Mouse (Mus musculus): ENCODE measurements around the gene Socs3.

The Socs3 gene

DNA sequence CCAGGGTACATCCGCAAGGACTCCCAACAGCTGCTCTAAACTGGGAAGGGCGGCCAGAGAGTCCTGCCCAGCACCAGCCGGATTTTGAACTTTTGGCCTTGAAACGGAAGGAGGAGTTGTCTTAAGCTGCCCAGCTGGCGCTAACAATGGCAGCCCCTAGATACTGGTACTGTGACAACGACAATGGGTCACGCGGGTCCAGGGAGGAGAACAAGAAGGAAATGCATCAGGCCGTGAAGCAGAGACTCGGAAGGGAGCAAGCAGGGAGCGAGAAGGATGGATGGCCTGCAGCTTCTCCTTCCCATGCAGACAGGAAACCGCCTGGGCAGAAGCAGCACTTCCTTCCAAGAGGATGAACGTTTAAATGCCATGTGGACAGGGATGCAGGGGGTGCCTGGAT lies 14.2 kb downstream of the Socs3 start:
- DNase-seq (ENCODE audit: low spot score in 2 of 2): no peak

- no peak for DNase-seq (ENCODE audit: low spot score in 2 of 2)
Observed at GRCm38 (mm10) chr11:117954819-117955218, 15.0 kb downstream of the Socs3 start.

DNA sequence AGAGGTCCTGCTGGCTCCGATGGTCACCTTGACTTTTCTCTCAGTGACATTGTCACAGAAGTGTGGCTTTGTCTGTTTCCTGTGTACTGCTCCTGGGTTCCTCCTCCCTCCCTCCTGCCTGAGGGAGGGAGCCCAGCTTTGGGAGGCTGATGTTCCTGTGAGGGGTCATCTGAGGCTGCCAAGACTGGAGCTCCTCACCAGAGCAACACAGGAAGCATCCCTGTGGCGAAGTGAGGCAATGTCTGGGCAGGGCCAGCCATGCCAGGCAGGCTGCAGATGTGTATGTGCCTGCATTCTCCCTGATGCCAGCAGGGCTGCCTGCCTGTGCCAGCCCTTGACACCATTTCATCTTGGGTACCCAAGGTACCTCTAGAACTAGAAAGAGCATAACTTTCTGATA lies 15.8 kb downstream of the Socs3 start:
- no peak for DNase-seq (ENCODE audit: low spot score in 2 of 2)

DNA sequence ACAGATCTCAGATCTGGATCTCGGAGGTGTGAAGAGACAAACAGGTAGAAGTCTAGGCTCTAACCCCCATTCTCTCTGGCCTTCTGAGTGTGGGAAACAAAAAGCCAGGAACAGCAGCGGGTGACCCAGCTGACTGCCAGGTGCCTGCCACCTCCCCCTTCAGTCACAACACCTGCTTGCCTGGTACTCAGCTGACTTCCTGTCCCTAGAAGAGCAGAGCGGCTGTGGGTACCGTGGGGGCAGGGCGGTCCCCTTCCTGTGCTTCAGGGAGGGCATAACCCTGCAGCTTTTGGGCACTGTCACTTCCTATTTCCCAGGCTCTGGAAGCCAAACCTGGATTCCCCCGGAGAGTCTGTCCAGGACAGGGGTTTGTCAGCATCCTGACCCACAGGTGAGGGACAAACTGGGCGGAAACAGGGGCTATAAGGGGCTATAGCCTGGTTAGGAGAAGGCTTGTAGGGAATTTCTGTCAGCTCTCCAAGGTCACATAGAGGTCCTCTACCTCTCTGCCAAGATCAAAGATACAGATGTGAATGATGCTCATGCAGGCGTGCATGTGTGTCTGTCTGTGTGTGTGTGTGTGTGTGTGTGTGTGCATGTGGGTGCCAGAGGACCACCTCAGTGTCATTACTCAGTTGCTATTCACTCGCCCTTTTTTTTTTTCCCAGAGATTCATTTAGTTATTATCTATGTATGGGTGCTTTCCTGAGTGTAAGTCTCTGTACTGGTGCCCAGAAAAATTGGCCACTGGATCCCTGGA lies 17.5 kb downstream of the Socs3 start:
- DNase-seq (ENCODE audit: low spot score in 2 of 2): no peak

- no peak for DNase-seq (ENCODE audit: low spot score in 2 of 2)
Observed at GRCm38 (mm10) chr11:117951391-117951790, 18.5 kb downstream of the Socs3 start.

- DNase-seq (ENCODE audit: low spot score in 2 of 2): no peak
Observed at GRCm38 (mm10) chr11:117949392-117950091, 20.3 kb downstream of the Socs3 start.

GRCm38 (mm10) chr11:117946996-117947419 lies 22.8 kb downstream of the Socs3 start:
- no peak for DNase-seq (ENCODE audit: low spot score in 2 of 2)

DNA sequence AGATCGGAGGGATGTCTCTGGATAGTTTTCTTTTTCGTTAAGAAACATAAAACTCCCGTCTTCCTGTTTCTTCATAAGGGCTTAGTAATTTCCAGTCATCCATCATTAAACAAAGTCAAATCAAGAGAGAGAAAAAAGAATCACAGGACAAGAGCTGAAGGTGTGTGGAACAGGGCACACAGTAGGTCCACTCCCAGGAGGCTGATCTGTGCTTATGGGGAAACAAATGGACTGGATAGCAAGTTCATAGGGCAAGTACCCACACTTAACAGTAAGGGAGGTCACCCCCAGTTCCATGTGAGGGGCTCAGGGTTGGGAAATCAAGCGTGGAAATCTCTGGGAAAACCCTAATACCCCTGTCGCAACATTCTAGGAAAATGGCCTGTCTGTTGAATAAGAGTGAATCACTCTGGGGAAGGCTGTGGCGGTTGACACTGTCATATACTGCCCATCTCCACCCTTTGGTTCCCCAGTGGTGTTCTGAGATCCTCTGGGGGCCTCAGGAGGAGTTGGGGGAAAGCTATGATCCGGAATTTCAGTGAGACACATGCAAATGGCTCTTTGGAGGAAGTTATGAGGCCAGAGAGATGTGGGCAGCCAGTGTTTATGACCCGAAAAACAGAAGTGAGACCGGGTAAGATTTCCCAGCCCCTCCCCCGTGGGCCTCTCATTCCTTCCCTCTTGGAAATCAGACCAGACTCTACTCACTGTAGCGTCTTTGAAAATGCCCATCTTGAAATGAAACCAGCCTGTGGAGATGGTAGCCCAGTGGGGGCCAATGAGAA lies 23.5 kb downstream of the Socs3 start:
- no peak for DNase-seq (ENCODE audit: low spot score in 2 of 2)

- no peak for DNase-seq (ENCODE audit: low spot score in 2 of 2)
Observed at GRCm38 (mm10) chr11:117941848-117942247, 28.0 kb downstream of the Socs3 start.

DNA sequence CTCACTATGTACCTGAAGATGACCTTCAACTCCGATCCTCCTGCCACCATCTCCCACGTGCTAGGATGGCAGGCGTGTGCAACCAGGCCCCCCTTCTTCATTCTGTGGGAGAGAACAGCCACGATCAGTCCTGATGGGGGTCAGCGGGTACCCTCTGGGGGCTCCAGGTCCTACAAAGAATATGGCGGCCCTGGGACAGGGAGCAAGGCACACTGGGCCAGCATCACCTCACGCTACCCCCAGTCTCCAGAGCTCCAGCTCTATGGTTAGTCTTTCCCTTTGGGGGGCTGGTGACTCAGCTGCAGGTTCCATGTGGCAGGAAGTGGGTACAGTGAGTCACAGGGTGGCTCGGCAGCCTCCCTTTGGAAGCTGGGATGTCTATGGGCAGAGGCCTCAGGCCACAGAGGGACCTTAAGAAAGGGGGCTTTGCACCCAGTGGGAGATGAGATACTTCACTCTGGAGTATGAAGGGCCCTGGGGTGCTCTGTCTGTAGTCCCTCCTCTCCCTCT lies 28.5 kb downstream of the Socs3 start:
- DNase-seq (ENCODE audit: low spot score in 2 of 2): no peak

GRCm38 (mm10) chr11:117940881-117941280 lies 29.0 kb downstream of the Socs3 start:
- no peak for DNase-seq (ENCODE audit: low spot score in 2 of 2)

DNA sequence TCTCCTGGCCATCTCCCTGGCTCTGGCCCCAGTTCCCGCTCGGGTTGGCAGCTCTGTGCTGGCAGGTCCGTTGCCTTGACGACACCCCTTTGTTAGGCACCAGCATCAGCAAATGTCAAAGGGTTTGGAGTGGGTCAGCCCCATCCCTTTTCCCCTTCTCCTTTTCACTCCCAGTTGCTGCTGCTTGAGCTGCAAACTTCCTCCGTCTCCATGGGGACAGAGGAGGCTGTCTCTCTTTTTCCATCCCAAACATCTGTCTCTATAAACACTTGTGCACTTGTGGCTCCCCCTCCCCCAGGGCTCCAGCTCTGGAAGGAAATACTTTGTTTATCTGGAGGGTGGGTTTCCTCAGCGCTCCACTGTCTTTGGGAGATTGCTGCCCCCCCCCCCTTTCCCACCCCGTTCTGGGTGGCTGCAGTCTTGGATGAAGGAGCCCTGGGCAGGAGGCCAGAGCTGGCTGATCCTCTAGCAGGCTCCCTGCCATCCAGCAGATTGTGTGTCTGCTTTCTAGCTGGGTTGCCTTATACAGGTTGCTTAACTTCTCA lies 30.0 kb downstream of the Socs3 start:
- DNase-seq (ENCODE audit: low spot score in 2 of 2): no peak

GRCm38 (mm10) chr11:117939004-117939730 lies 30.7 kb downstream of the Socs3 start:
- DNase-seq (ENCODE audit: low spot score in 2 of 2): no peak

GRCm38 (mm10) chr11:117936202-117936601 lies 33.6 kb downstream of the Socs3 start:
- no peak for DNase-seq (ENCODE audit: low spot score in 2 of 2)

GRCm38 (mm10) chr11:117935616-117936015 lies 34.2 kb downstream of the Socs3 start:
- no peak for DNase-seq (ENCODE audit: low spot score in 2 of 2)

DNA sequence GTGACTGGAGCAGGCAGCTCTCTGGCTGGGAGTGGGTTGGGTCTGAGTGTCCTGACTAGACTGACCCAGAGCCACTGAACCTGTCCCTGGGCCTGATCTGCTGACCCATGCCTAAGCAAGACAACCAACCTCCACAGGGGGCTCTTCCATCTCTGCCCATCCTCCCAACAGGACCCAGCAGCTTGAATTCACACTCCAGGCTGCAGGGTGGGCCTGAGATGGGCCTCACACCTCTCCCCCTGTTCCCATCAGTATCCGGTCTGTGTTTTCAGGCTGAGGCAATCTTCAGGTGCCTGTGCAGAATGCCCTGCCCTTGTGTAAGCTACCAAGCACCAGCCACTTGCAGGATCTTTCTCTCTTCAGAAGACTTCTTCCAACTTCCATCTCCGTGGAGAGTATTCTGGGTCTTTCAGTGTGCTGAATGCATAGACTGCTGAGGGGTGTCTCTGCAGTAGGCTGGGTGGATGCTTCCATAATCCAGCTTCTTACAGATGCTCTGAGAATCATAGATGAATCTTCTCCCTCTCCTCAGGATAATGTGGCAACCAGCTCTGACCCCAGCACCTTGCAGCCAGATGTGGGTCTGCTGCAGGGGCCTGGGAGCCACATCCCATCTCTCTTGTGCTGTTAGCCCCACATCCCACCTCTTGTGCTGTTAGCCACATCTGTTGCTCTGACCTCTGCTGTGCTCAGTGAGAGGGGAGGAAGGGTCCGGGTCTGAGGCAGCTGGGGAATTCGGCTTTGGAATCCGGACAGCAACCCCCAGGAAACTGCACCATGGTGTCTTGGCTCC lies 35.1 kb downstream of the Socs3 start:
- DNase-seq (ENCODE audit: low spot score in 2 of 2): no peak

GRCm38 (mm10) chr11:117934168-117934567 lies 35.7 kb downstream of the Socs3 start:
- DNase-seq (ENCODE audit: low spot score in 2 of 2): no peak

GRCm38 (mm10) chr11:117932195-117932594 lies 37.7 kb downstream of the Socs3 start:
- DNase-seq (ENCODE audit: low spot score in 2 of 2): peak in 1 of 2 experiments; percentile 42

- DNase-seq (ENCODE audit: low spot score in 2 of 2): no peak
Observed at GRCm38 (mm10) chr11:117931576-117931975, 38.3 kb downstream of the Socs3 start.

- DNase-seq (ENCODE audit: low spot score in 2 of 2): no peak
Observed at GRCm38 (mm10) chr11:117930781-117931338, 39.0 kb downstream of the Socs3 start.

Data from frontal cortex, postnatal 14 days (tissue).